Mouse (Mus musculus) lung, adult 2 months (tissue): ENCODE measurements around the gene Btg2.

ENCODE experiments used
- CTCF ChIP-seq: fragments of 200-500 bp; IDR thresholded peaks from 2 replicates; pipeline ENCODE4 v1.5.1; 2011; ENCODE audit warnings: mild to moderate bottlenecking, low read length, control low read depth; ENCODE audit not compliant: insufficient read depth
- POLR2A ChIP-seq: fragments of 200-500 bp; IDR thresholded peaks from 2 replicates; pipeline ENCODE4 v1.6.1; 2011; ENCODE audit warnings: low read depth, mild to moderate bottlenecking, control low read depth, low read length, borderline replicate concordance; ENCODE audit errors: extremely low read depth

- no peak for TF ChIP-seq CTCF
- no peak for TF ChIP-seq POLR2A
Observed at GRCm38 (mm10) chr1:134100401-134100800, 21.5 kb upstream of the Btg2 start.
